Mouse (Mus musculus): Measurements from ENCODE around the gene Fam168b. TPM values are rescaled to one million over a fixed set of nuclear protein-coding genes. Genes with fewer than 3 reads are reported as not detected.

Fam168b gene
- polyA plus RNA-seq, 1 experiment from 2014 or later: 102 TPM

- H3K9ac ChIP-seq (ENCODE audit: low read depth, low read length): no peak overlapping the region
- H3K4me3 ChIP-seq (ENCODE audit: low read length): no peak overlapping the region
- WGBS: 91% methylated on average over 5 of the region's 5 CpGs
These were observed 24.7 kb upstream of the Fam168b start for GRCm38 (mm10) chr1:34867574-34867955.

GRCm38 (mm10) chr1:34866815-34867573 is 24.1 kb upstream of the Fam168b start:
- no peaks in the 10 kb centered on the region for H3K4me1 ChIP-seq (ENCODE audit: control insufficient read depth, insufficient read depth, low read depth, low read length)
- H3K36me3 ChIP-seq (ENCODE audit: control insufficient read depth, insufficient read depth, low read length): peaks cover 47% of the 10 kb centered on the region
- no peak overlapping the region for H3K4me3 ChIP-seq (ENCODE audit: low read length)
- no peak overlapping the region for H3K27ac ChIP-seq (ENCODE audit: low read depth, low read length)
- H3K9me3 ChIP-seq (ENCODE audit: control insufficient read depth, low read length): no peaks in the 10 kb centered on the region
- H3K9ac ChIP-seq (ENCODE audit: low read depth, low read length): no peak overlapping the region
- 56% methylated on average over 10 of the region's 10 CpGs for WGBS
- H3K4me2 ChIP-seq (ENCODE audit: low read length): no peak overlapping the region
- ATAC-seq: peak; percentile 72; the same call in 1 of the 2 replicates
- H3K27me3 ChIP-seq (replicated peaks; ENCODE audit: control insufficient read depth, insufficient read depth, low read length): no peaks in the 10 kb centered on the region

More at GRCm38 (mm10) chr1:34867574-34867955, 24.7 kb upstream of the Fam168b start:
- Histone ChIP-seq H3K4me2 (ENCODE audit: low read length) (no peak overlapping the region), H3K27me3 (replicated peaks; ENCODE audit: control insufficient read depth, insufficient read depth, low read length) (no peaks in the 10 kb centered on the region), H3K4me1 (ENCODE audit: control insufficient read depth, insufficient read depth, low read depth, low read length) (no peaks in the 10 kb centered on the region), H3K36me3 (ENCODE audit: control insufficient read depth, insufficient read depth, low read length) (peaks cover 43% of the 10 kb centered on the region), H3K27ac (ENCODE audit: low read depth, low read length) (no peak overlapping the region), H3K9me3 (ENCODE audit: control insufficient read depth, low read length) (no peaks in the 10 kb centered on the region)
- no peak for ATAC-seq

GRCm38 (mm10) chr1:34865866-34866265 is 23.0 kb upstream of the Fam168b start:
- Histone ChIP-seq H3K36me3 (ENCODE audit: control insufficient read depth, insufficient read depth, low read length) (peaks cover 45% of the 10 kb centered on the region), H3K4me2 (ENCODE audit: low read length) (no peak overlapping the region), H3K27ac (ENCODE audit: low read depth, low read length) (no peak overlapping the region), H3K9me3 (ENCODE audit: control insufficient read depth, low read length) (no peaks in the 10 kb centered on the region), H3K4me1 (ENCODE audit: control insufficient read depth, insufficient read depth, low read depth, low read length) (no peaks in the 10 kb centered on the region), H3K27me3 (replicated peaks; ENCODE audit: control insufficient read depth, insufficient read depth, low read length) (no peaks in the 10 kb centered on the region), H3K9ac (ENCODE audit: low read depth, low read length) (no peak overlapping the region), H3K4me3 (ENCODE audit: low read length) (no peak overlapping the region)
- no peak for ATAC-seq
- 87% methylated on average over 9 of the region's 9 CpGs for WGBS

- Histone ChIP-seq H3K27ac (ENCODE audit: low read depth, low read length) (no peak overlapping the region), H3K4me3 (ENCODE audit: low read length) (no peak overlapping the region), H3K9me3 (ENCODE audit: control insufficient read depth, low read length) (no peaks in the 10 kb centered on the region), H3K4me1 (ENCODE audit: control insufficient read depth, insufficient read depth, low read depth, low read length) (no peaks in the 10 kb centered on the region), H3K36me3 (ENCODE audit: control insufficient read depth, insufficient read depth, low read length) (peaks cover 44% of the 10 kb centered on the region), H3K4me2 (ENCODE audit: low read length) (no peak overlapping the region), H3K9ac (ENCODE audit: low read depth, low read length) (no peak overlapping the region), H3K27me3 (replicated peaks; ENCODE audit: control insufficient read depth, insufficient read depth, low read length) (no peaks in the 10 kb centered on the region)
- 89% methylated on average over 7 of the region's 7 CpGs for WGBS
- no peak for ATAC-seq
These were observed 21.4 kb upstream of the Fam168b start for GRCm38 (mm10) chr1:34864243-34864642.

GRCm38 (mm10) chr1:34863323-34863722 is 20.5 kb upstream of the Fam168b start:
- Histone ChIP-seq H3K36me3 (ENCODE audit: control insufficient read depth, insufficient read depth, low read length) (peaks cover 38% of the 10 kb centered on the region), H3K4me3 (ENCODE audit: low read length) (no peak overlapping the region), H3K9me3 (ENCODE audit: control insufficient read depth, low read length) (no peaks in the 10 kb centered on the region), H3K27ac (ENCODE audit: low read depth, low read length) (no peak overlapping the region), H3K4me2 (ENCODE audit: low read length) (no peak overlapping the region), H3K4me1 (ENCODE audit: control insufficient read depth, insufficient read depth, low read depth, low read length) (no peaks in the 10 kb centered on the region), H3K27me3 (replicated peaks; ENCODE audit: control insufficient read depth, insufficient read depth, low read length) (no peaks in the 10 kb centered on the region), H3K9ac (ENCODE audit: low read depth, low read length) (no peak overlapping the region)
- WGBS: 88% methylated on average over 7 of the region's 7 CpGs
- ATAC-seq: no peak

- no peak overlapping the region for H3K4me3 ChIP-seq (ENCODE audit: low read length)
- 95% methylated on average over 13 of the region's 13 CpGs for WGBS
- no peak for ATAC-seq
- no peak overlapping the region for H3K4me2 ChIP-seq (ENCODE audit: low read length)
- no peak overlapping the region for H3K9ac ChIP-seq (ENCODE audit: low read depth, low read length)
- H3K27me3 ChIP-seq (replicated peaks; ENCODE audit: control insufficient read depth, insufficient read depth, low read length): no peaks in the 10 kb centered on the region
- H3K36me3 ChIP-seq (ENCODE audit: control insufficient read depth, insufficient read depth, low read length): peaks cover 36% of the 10 kb centered on the region
- H3K9me3 ChIP-seq (ENCODE audit: control insufficient read depth, low read length): no peaks in the 10 kb centered on the region
- H3K4me1 ChIP-seq (ENCODE audit: control insufficient read depth, insufficient read depth, low read depth, low read length): no peaks in the 10 kb centered on the region
- H3K27ac ChIP-seq (ENCODE audit: low read depth, low read length): no peak overlapping the region
These were observed 20.0 kb upstream of the Fam168b start for GRCm38 (mm10) chr1:34862877-34863276.

DNA sequence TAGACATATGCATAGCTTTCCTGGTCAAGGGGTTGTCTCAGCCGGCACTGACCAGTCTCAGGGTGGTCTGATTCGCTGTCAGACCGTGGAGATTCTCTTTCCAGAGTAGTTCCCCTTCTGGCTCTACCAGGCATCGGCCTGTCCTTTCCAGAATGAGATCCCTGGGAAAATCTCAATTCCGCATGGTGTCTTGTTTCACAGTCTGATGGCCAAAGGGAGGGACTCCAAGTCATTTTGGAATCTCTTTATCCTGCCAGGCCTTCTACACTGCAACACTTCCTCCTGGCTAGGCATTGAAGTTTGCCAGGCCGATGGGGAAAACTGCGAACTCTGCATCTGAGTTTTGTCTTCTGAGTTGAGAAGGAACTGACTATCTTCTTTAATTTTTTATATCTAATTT is 17.3 kb upstream of the Fam168b start:
- WGBS: 93% methylated on average over 7 of the region's 7 CpGs

DNA sequence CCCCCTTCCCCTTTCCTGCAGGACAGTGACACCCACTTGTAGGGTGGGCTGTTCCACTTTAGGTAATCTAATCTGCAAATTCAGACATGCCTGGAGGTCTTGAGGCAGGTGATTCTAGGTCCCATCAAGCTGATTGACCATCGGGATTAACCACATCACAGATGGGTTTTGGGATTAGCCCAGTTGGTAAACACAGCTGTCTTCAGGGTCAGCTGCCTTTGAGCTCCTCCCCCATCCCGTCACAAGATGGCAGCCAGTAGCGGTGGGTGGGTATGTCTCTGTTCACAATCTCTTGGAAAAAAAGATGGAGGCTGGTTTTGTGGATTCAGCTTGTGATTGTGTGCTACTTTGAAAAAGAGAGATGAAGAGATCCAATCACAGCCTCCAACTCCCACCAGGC is 16.9 kb upstream of the Fam168b start:
- Histone ChIP-seq H3K27ac (ENCODE audit: low read depth, low read length) (no peak overlapping the region), H3K4me3 (ENCODE audit: low read length) (no peak overlapping the region), H3K4me2 (ENCODE audit: low read length) (no peak overlapping the region), H3K36me3 (ENCODE audit: control insufficient read depth, insufficient read depth, low read length) (peaks cover 24% of the 10 kb centered on the region), H3K9me3 (ENCODE audit: control insufficient read depth, low read length) (no peaks in the 10 kb centered on the region), H3K4me1 (ENCODE audit: control insufficient read depth, insufficient read depth, low read depth, low read length) (no peaks in the 10 kb centered on the region), H3K27me3 (replicated peaks; ENCODE audit: control insufficient read depth, insufficient read depth, low read length) (no peaks in the 10 kb centered on the region), H3K9ac (ENCODE audit: low read depth, low read length) (no peak overlapping the region)
- ATAC-seq: no peak
- WGBS: 93% methylated on average over 3 of the region's 3 CpGs

More for the DNA sequence above, 17.3 kb upstream of the Fam168b start:
- H3K4me1 ChIP-seq (ENCODE audit: control insufficient read depth, insufficient read depth, low read depth, low read length): no peaks in the 10 kb centered on the region
- no peaks in the 10 kb centered on the region for H3K9me3 ChIP-seq (ENCODE audit: control insufficient read depth, low read length)
- no peaks in the 10 kb centered on the region for H3K27me3 ChIP-seq (replicated peaks; ENCODE audit: control insufficient read depth, insufficient read depth, low read length)
- H3K4me3 ChIP-seq (ENCODE audit: low read length): no peak overlapping the region
- ATAC-seq: no peak
- no peak overlapping the region for H3K9ac ChIP-seq (ENCODE audit: low read depth, low read length)
- no peak overlapping the region for H3K4me2 ChIP-seq (ENCODE audit: low read length)
- peaks cover 28% of the 10 kb centered on the region for H3K36me3 ChIP-seq (ENCODE audit: control insufficient read depth, insufficient read depth, low read length)
- H3K27ac ChIP-seq (ENCODE audit: low read depth, low read length): no peak overlapping the region

GRCm38 (mm10) chr1:34858671-34859070 is 15.8 kb upstream of the Fam168b start:
- H3K27ac ChIP-seq (ENCODE audit: low read depth, low read length): no peak overlapping the region
- ATAC-seq: no peak

More at GRCm38 (mm10) chr1:34858671-34859070, 15.8 kb upstream of the Fam168b start:
- Histone ChIP-seq H3K9ac (ENCODE audit: low read depth, low read length) (no peak overlapping the region), H3K27me3 (replicated peaks; ENCODE audit: control insufficient read depth, insufficient read depth, low read length) (no peaks in the 10 kb centered on the region), H3K4me3 (ENCODE audit: low read length) (no peak overlapping the region), H3K4me2 (ENCODE audit: low read length) (no peak overlapping the region), H3K9me3 (ENCODE audit: control insufficient read depth, low read length) (no peaks in the 10 kb centered on the region), H3K36me3 (ENCODE audit: control insufficient read depth, insufficient read depth, low read length) (peaks cover 20% of the 10 kb centered on the region), H3K4me1 (ENCODE audit: control insufficient read depth, insufficient read depth, low read depth, low read length) (no peaks in the 10 kb centered on the region)
- WGBS: 69% methylated on average over 5 of the region's 5 CpGs
